Mouse (Mus musculus) cerebellum, adult 2 months (tissue): ENCODE measurements around the gene Rnf151.

Experiments used
- CTCF ChIP-seq: fragments of 200-500 bp; IDR thresholded peaks from 2 replicates; pipeline ENCODE4 v1.5.1; 2011; ENCODE audit warnings: low read depth, mild to moderate bottlenecking, control low read depth, low read length, moderate library complexity, borderline replicate concordance; ENCODE audit not compliant: insufficient read depth
- POLR2A ChIP-seq: fragments of 200-500 bp; IDR thresholded peaks from 2 replicates; pipeline ENCODE4 v1.6.1; 2011; ENCODE audit warnings: low read length, control low read depth, borderline replicate concordance; ENCODE audit not compliant: insufficient read depth

DNA sequence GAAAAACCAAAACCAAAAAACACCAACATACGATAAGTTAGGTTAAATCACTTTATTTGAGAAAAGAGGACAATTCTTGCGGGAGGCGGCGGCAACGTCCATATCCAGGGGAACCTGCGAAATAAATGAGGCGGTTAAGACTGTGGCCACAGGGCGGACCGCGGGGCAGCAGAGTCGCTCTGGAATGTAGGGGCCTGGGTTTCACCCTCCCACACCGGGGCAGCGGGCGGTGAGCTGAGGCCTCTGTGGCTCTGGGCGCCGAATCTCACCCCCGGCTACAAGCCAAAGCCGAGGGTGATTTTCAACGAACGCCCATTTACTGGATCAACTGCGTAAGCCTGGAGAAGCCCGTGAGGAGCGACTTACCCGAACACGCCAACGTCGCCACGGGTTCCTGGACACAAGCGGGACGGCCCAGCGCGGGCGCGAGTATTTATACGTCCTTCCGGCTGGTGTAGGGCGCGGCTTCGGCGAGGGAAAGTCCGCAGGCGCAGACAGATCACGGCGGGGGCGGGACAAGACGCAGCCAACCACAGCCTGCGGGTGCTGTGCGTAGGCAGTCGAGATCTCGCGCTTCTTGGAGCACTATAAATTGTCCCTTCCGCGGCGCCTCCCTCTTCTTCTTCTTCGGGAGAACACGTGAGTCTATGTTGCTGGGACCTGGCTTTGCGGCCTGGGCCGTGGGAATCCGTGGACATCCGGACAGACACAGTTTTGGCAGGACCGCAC is 1.8 kb upstream of the Rnf151 start:
- TF ChIP-seq CTCF (no peak), POLR2A (peak; percentile 96)
